Mouse (Mus musculus): Measurements from ENCODE around the gene Gm49776.
"Not testable (repeated sequence)": the region's sequence is repeated elsewhere in the genome, so short reads cannot be mapped to it uniquely, and the experiment has no call there.

Gene Gm49776

DNA sequence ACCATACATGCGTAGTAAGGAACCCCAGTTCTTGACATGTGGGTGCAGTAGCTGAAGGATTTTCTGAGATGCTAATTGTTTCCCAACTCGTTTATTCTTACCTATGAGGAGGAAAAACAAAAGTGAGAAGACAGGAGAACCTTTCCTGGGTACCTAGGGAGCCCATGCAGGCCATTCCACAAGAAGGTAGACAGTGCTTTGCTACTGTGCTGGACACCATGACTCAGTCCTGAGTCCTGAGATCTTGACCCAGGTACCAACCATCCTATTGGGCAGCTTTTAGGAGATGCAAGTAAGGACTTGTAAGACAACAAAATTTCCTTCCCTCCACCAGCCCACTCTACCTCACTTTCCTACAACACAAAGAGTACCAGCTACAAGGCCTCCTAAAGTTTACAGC lies at the start of gene Gm49776:
Gene Gm49776 (minus strand): TSS at position 101 of the 400 bp plus-strand sequence.
- DNase-seq (ENCODE audit: low read depth, low spot score) = no peak

DNA sequence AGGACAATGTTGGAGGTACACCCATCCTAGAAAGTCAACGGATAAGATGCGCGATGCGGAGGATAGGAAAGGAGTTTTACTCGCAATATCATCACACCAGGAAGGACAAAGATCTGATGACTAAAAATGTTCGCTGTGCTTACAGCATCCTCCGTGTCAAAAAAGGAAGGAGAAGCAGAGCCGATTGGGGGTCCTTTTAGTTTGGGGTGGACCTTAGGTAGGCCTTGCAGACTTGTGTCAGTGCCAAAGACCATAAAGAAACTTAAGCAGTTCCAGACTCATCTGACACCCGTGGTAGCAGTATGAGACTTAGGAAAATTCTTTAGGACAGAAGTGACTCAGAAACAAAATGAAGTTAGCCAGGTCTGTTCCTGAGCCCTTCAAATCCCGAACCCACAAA lies 31.5 kb upstream of the Gm49776 start:
- DNase-seq (ENCODE audit: low read depth, low spot score) = not testable (repeated sequence)

DNA sequence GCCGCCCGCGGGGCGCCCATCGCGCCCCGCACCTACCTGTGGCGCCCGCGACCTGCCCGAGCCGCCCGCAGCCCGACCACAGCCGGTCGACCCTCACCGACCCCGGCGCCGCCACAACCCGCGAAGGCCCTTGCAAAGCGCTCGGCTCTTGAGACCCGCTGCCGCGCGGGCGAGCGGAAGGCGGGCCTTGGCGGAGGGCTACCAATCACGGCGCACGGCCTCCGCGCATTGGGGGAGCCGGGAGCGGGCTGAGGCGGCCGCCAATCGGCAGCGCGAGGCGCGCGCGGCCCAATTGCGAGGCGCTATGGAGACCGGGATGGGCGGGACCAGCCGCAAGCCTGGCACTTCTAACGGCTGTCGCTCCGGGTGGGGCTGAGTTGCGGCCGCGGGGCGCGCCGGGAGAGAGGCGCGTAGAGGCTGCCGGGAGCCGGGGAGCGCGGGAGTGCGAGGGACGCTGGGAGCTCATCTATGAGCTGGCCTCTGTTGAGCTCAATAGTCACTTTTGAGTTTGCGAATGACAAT lies 31.0 kb upstream of the Gm49776 start, which contains the start of gene Dgcr8:
Gene Dgcr8 (minus strand): TSS at position 180 of the 522 bp plus-strand sequence.
- DNase-seq (ENCODE audit: low read depth, low spot score) = peak; percentile 96

DNA sequence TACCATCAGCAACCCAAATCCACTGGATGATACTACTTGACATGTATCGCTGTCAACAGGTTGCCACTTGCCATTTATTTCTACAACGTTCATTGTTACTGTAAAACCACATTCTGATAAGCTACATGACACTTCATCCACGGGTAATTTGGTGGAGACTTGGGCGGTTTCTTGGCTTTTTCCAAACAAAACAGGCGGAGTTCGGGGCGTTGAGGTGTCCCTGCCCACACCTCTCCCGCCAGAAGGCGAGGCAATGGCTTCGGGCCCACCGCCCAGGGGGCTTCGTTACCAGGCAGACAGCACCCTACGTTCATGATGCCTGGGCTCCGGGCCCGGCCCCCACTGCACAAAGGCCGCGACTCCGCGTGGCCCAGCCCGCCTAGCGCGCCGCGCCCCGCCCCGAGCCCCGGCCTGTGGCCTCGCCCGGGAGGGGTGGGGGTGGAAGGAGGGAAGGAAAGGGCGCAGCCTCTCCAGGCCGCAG lies 30.5 kb upstream of the Gm49776 start:
- DNase-seq (ENCODE audit: low read depth, low spot score) = no peak

DNA sequence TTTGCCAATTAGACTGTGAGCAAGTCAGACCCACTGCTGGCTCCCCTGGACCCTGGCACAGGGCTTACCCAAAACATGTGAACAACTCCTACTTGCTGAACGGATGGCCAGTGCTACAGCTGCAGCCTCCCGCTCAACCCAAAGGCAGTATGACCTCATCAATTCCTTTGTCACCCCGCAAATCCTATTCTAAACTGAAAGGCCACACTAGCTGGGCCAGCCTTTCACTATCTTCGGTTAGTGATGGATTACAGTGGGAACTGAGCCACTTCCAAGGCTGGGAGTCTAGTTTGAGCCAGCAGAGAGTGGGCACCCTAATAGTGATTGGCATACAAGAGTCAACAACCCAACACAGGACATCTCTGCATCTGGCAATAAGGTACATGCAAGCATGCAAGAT lies 30.0 kb upstream of the Gm49776 start:
- DNase-seq (ENCODE audit: low read depth, low spot score) = peak; percentile 5

DNA sequence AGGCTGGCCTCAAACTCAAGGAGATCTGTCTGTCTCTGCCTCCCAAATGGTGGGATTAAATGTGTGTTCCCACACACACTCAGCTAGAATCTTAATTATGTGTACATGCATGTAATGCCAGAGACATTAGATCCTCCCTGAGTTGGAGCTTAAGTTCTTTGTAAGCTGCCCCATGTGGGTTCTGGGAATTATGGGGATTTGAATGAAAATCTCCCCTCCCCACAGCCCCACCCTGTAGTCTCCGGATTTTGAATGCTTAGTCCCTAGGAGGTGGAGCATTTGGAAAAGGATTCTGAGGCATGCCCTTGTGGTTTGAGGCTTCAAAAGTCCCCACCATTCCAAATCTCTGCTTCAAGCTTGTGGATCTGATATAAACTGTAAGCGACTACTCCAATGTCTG lies 17.0 kb upstream of the Gm49776 start:
- DNase-seq (ENCODE audit: low read depth, low spot score) = no peak

DNA sequence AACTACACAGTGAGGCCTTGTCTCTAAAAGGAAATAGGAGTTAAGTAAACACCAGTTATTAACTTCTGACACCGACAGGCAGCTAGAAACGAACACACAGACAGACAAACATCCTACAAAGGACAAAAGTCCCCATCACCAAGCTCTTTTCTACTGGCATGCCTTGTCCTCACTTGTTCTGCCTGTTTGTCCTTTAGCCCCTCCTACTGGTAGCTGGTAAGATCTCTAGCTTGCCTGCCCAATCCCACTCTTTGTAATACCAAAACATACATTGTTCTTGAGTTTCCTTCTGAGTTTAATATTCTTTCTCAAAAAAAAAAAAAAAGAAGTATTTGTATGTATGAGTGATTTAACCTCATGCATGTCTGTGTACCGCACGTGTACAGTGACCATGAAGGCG lies 10.1 kb upstream of the Gm49776 start:
- no peak for DNase-seq (ENCODE audit: low read depth, low spot score)

DNA sequence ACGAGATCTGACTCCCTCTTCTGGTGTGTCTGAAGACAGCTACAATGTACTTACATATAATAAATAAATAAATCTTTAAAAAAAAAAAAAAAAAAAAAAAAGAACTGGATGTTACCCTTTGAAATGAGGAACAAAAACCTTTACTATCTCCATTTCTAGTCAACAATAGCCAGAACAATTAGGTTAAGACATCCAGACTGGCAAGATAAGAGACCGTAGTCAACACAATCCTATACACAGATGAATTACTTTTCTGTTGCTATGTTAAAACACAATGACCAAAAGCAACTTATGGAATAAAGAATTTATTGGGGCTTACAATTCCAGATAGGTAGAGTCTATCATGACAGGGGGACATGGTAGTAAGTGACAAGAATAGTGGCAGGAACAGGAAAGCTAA lies 6.9 kb upstream of the Gm49776 start:
- no peak for DNase-seq (ENCODE audit: low read depth, low spot score)

DNA sequence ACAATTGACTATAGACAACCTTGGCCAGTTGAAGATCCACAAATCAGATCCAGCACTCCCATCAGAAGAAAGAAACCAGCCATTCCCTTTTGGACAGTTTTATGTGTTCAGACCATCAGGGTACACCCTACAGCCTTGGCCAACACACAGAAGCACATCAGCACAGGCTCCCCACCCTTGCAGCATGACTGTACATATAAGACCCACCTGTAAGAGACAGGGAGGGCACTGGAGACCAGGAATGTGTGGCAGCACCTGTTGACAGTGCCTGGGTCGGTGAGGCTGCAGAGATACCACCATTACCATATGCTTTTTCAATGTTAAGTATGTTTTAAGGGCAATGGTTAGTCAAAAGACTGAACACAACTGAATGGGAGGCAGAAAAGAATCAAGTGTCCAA lies 4.3 kb downstream of the Gm49776 start:
- no peak for DNase-seq (ENCODE audit: low read depth, low spot score)

DNA sequence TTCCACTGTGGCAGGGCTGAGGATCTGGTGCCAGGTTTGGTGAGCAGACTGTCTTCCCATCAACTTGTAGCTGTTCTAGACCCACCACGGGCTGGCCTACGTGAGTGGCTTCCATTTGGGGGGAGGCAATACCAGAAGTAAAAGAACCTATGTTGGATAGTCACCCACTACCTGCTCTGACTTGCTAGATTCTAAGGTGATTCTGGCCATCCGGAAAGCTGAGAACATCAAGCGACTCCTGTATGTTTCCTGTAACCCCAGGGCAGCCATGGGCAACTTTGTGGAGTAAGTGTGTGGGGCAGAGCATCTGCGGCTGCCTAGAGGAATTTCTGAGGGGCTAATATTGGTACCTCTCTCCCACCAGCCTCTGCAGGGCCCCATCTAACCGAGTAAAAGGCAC lies 5.4 kb downstream of the Gm49776 start:
- DNase-seq (ENCODE audit: low read depth, low spot score) = no peak

DNA sequence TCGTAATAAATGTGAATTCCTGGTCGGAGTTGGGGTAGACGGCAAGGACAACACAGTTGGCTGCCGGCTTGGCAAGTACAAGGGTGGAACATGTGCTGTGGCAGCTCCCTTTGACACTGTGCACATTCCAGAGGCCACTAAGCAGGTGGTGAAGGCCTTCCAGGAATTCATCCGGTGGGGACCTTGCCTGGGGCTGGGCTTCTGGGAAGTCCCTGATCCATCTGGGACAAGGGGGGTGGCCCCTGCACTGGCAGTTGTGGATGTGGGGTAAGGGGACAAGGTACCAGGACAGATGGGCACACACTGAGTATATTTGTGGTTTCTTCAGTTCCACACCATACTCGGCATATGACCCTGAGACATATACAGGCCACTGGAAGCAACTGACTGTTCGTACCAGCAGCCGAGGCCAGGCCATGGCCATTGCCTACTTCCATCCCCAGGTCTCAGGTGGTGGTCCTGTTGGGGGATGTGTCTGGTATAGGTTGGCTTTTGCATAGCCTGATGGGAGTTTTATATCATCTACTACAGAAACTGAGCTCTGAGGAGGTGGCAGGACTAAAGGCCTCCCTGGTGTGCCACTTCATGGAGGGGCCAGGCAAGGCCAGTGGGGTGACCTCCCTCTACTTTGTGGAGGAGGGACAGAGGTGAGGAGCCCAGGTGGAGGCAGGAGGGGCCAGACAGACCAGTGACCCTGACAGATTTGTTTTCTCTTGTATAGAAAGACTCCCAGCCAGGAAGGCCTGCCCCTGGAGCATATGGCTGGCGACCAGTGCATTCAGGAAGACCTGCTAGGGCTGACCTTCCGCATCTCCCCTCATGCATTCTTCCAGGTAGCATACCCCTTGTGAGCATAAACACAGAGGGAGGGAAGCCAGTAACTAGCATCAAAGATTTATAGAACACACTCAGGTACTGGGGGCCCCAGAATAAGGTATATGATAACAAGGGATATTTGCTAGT lies 7.0 kb downstream of the Gm49776 start:
- DNase-seq (ENCODE audit: low read depth, low spot score) = no peak

DNA sequence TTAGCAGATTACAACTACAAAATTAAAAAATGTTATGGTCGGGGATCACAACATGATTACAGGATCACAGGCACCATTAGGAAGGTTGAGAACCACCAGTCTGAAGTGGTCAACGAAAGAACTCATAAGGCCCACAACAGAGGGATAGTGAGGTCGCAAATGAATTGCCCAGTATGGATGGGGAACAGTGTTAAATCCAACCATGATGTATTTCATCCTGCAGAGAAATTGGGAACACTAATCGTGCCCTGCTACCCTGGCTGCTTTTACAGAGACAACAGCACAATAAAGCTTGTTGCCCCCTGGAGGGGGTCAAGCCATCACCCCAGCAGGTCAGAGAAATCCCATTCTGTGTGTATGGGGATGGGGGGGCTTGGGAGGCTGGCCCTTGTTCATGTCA lies 7.9 kb downstream of the Gm49776 start:
- no peak for DNase-seq (ENCODE audit: low read depth, low spot score)

DNA sequence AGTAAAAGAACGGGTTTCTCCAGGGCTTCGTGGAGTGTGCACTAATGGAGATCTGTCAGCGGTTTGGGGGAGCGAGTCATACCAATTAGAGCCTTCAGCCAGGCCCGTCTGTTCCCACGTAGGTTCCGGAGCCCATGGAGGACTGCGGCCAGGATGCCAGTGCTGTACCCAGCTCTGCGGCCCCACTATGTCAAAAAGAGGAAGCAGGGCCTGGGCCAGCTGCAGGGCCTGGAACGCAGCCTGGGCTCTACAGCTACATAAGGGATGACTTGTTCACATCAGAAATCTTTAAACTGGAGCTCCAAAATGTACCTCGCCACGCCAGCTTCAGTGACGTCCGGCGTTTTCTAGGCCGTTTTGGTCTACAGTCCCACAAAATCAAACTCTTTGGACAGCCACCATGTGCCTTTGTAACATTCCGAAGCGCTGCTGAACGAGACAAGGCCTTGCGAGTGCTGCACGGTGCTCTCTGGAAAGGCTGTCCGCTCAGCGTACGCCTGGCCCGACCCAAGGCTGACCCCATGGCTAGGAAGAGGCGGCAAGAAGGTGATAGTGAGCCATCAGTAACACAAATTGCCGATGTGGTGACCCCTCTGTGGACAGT lies 8.7 kb downstream of the Gm49776 start:
- DNase-seq (ENCODE audit: low read depth, low spot score) = no peak

DNA sequence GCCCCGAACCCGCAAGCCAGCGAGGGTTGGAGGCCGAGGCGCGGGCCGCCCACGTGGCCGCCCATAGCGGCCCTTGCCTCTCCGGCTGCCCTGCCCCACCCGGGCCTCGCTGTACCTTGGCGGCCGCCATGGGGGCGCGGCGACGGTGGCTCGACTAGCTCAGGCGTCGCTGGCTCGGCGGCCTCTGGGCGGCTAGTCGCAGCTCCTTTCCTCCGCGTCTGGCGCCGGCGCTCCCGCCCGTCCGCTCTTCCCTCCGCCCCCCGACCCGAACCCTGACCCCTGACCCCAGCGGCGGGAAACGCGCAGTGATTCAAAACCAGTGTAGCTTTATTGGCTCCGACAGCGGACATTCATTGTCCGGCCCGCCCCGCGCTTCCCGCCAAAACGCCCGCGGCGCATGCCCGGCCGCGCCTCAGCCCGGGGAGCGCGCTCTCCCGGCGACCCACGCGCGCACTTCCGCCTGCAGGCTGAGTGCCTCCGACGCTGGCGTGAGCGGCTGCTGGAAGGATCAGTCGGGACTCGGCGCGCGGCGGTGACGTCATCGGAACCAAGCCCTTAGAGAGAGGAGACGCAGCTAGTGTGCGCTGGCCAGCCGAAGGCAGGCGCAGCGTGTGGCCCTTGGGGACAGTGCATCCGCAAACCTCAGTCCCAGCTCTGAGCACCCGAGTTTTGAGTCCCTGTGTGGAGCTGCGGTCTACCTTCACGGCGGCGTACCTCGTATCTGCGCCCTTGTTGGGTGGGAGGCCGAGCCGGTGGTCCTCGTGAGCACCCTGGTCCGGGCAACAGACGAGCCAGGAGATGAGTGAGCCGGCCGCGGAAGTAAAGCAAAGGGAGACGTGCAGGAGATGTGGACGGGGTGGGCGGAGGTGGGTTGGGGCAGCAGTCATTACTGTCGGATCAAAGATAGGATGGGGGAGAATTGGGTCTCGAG lies 9.4 kb downstream of the Gm49776 start, which contains the start of the genes Trmt2a and Ranbp1:
Gene Trmt2a (plus strand): TSS at position 247 of the 931 bp plus-strand sequence.
Gene Ranbp1 (minus strand): TSS at position 300 of the 931 bp plus-strand sequence.
- peak; percentile 99 for DNase-seq (ENCODE audit: low read depth, low spot score)

DNA sequence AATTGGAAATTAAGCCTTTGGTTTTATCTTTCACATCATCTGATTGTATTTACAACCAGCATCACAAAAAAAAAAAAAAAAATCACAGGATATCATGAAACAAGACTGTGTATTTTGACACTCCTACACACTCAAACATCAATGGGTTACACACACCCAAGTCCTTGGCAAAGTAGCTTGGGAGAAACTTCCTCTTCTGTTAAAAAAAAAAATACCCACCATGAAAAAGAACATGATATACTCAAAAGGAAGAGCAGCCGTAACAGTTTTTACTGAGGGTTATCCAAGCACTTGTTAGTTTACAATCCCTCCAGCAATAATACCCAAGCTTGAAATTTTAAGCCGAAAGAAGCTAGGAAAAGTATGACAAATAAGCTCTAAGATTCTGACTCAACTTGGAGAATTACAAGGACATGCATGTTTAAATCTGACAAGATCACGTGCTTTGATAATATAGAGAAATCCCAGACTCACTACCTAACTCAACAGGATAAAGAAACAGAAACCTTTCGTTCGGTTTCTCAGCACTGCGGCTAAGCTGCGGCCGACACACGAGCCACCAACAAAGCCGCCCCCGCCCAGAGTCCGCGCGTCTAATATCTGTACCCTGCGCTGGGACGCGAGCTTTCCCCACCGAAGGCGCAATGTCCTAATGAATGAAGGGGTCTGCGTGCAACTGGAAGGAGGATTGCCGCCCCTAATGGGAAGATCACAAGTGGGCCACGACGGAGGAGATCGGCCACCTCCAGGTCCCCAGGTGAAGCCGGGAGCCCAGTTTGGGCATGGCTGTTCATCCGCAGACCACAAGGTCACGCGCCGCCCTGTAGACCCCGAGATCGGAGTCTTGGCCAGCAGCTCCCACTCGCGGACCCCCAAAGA lies 10.4 kb downstream of the Gm49776 start:
- no peak for DNase-seq (ENCODE audit: low read depth, low spot score)

DNA sequence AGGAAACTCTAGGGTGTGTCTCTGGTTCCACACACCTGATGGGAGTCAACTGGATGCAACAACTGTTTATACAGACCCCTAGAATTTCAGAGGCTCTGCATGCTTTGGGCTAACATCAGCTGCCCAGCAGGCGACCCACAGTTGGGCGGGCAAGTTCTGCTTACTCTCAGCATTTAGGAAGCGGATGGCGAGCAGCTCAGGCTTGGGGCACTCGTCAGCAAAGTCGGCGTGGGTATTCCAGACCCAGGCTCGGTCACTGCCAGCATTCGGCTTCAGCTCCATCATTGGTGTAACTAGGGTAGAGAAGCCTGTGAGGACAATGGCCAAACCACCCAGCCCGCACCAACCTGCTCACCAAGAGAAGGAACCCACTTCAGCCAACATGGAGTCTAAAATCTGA lies 16.5 kb downstream of the Gm49776 start:
- DNase-seq (ENCODE audit: low read depth, low spot score) = no peak

DNA sequence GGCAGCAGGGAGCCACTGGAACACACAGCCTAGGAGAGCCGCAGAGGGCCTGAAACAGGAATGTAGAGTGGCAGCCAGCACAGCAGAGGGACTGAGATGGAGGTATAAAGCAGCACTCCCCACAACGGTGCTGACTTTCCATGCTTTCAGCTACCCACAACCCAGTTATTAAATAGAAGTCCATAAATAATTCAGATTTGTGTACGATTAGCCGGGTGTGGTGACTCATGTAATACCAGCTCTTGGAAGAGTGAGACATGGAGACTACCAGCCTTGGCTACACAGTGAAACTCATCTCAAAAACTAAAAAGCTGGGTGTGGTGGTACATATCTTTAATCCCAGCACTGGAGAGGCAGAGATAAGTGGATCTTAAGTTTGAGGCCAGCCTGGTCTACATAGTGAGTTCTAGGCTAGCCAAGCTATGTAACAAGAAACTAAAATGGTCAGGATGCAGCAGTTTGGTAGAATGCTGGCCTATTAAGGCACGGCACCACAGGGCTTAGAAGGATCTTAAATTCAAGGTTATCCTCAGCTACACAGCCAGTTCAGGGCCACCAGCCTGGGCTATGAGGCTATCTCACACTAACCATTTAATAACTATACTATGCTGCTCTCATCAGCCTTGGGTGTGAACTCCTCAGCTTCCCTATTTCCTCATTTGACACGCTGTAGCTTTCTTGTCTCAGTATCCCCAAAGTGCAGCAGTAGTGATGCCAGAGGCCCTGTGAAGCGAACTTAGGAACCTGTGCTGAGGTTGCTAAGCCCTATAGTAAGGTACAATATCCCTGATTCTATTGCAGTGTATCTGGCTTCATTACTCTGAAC lies 21.2 kb downstream of the Gm49776 start:
- no peak for DNase-seq (ENCODE audit: low read depth, low spot score)

DNA sequence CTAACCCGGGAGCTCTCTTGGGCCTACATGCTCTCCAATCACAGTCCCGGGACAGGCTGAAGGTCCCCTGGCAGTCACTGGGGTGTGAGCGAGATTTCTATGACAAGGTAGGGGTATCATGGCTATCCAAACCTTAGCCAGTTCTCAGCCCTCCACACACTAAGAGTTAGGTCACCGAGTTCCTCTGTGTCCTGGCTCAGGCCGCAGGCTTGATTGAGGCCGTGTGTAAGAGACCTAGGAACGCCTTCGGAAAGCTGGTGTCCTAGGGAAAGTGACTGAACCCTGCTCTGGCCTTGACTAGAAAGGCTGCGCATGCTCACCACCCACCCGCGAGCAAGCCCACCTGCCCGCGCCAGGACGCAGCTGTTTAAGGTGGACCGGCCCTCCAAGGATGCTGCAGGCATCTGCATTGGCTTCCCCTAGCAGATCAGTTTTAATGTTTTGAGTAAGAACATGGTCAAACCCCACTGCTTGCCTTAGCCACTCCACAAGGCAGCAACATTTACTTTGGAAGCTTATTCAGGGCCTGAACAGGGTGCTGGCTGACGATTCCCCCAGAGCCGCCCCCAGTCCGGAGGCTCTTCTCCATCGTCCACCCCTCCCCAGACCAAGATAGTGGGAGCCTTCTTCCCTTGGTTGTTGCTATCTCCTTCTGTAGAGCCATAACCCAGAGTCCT lies 22.6 kb downstream of the Gm49776 start:
- DNase-seq (ENCODE audit: low read depth, low spot score) = peak; percentile 69

Data from skeletal muscle tissue, adult 2 months (tissue).